In the genomic region with DNA sequence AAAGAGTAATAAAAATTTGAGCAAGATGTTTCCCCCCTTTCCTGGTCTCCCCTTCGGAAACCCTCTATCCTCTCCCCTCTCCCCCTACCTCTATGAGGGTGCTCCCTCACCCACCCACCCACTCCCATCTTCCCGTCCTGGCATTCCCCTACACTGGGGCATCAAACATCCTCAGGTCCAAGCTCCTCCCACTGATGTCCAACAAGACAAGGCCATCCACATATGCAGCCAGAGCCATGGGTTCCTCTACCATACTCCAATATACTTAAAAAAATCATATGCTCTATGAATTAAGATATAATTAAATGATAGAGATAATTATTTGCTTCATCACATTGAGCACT, we compare ENCODE assay signal across 7 mouse cellular contexts.
DNase-seq lines count a peak whose midpoint lies in the region; ATAC-seq lines count a peak whose summit lies in the region.

No protein-coding gene starts in this region.

- H3K4me2 ChIP-seq in lung, embryonic 15.5 days: peak overlapping the region; percentile 53
- H3K4me2 ChIP-seq in forebrain, embryonic 16.5 days (ENCODE audit: low read length): peak overlapping the region; percentile 39
- peak overlapping the region; percentile 40 for H3K4me2 ChIP-seq in limb, embryonic 15.5 days

- 10% methylated on average over 2 of the region's 2 CpGs for WGBS in lung, embryonic 15.5 days
- WGBS in forebrain, embryonic 16.5 days: 5% methylated on average over 2 of the region's 2 CpGs
- 15% methylated on average over 2 of the region's 2 CpGs for WGBS in limb, embryonic 15.5 days

- no peak overlapping the region; the same call in 1 of the 2 replicates for H3K4me3 ChIP-seq in lung, embryonic 15.5 days
- no peak overlapping the region; the same call in 1 of the 2 replicates for H3K4me3 ChIP-seq in forebrain, embryonic 16.5 days (replicated peaks; ENCODE audit: low read length)
- H3K4me3 ChIP-seq in limb, embryonic 15.5 days: no peak overlapping the region

- no peak for DNase-seq in lung, postnatal 4 days
- no peak for DNase-seq in cerebellum, postnatal 10 days
- no peak for DNase-seq in right cerebral cortex, postnatal 14 days
- no peak for DNase-seq in kidney, postnatal 25 days

- H3K27me3 ChIP-seq in lung, embryonic 15.5 days: no peaks in the 10 kb centered on the region
- no peaks in the 10 kb centered on the region for H3K27me3 ChIP-seq in forebrain, embryonic 16.5 days (replicated peaks; ENCODE audit: control insufficient read depth, insufficient read depth, low read length)
- H3K27me3 ChIP-seq in limb, embryonic 15.5 days: no peaks in the 10 kb centered on the region

- no peaks in the 10 kb centered on the region for H3K9me3 ChIP-seq in lung, embryonic 15.5 days
- no peaks in the 10 kb centered on the region for H3K9me3 ChIP-seq in forebrain, embryonic 16.5 days (ENCODE audit: control insufficient read depth, low read length)
- H3K9me3 ChIP-seq in limb, embryonic 15.5 days: no peaks in the 10 kb centered on the region

- H3K4me1 ChIP-seq in lung, embryonic 15.5 days: no peaks in the 10 kb centered on the region
- H3K4me1 ChIP-seq in forebrain, embryonic 16.5 days (replicated peaks; ENCODE audit: control insufficient read depth, insufficient read depth, low read length): no peaks in the 10 kb centered on the region; the same call in 1 of the 2 replicates
- peaks cover 8% of the 10 kb centered on the region; the same call in 1 of the 2 replicates for H3K4me1 ChIP-seq in limb, embryonic 15.5 days

- ATAC-seq in lung, embryonic 15.5 days (ENCODE audit: borderline replicate concordance, extremely low read depth, low FRiP score, low TSS enrichment): peak; percentile 31; the same call in 1 of the 2 replicates
- peak; percentile 77 for ATAC-seq in forebrain, embryonic 16.5 days
- ATAC-seq in limb, embryonic 15.5 days (ENCODE audit: insufficient number of reproducible peaks, low FRiP score, low TSS enrichment, low read depth): no peak

- H3K36me3 ChIP-seq in lung, embryonic 15.5 days: no peaks in the 10 kb centered on the region
- no peaks in the 10 kb centered on the region for H3K36me3 ChIP-seq in forebrain, embryonic 16.5 days (ENCODE audit: control insufficient read depth, insufficient read depth)
- no peaks in the 10 kb centered on the region for H3K36me3 ChIP-seq in limb, embryonic 15.5 days

- no peak overlapping the region for H3K27ac ChIP-seq in lung, embryonic 15.5 days
- no peak overlapping the region for H3K27ac ChIP-seq in forebrain, embryonic 16.5 days (ENCODE audit: low read length)
- no peak overlapping the region for H3K27ac ChIP-seq in limb, embryonic 15.5 days

- H3K9ac ChIP-seq in lung, embryonic 15.5 days: no peak overlapping the region
- H3K9ac ChIP-seq in forebrain, embryonic 16.5 days (replicated peaks; ENCODE audit: low read depth, low read length): 0 out of 2 replicates have a peak overlapping the region, but pooled peaks have one; percentile 7
- H3K9ac ChIP-seq in limb, embryonic 15.5 days: no peak overlapping the region
